Mouse (Mus musculus): ENCODE measurements around the gene Tbx19.

Gene Tbx19

GRCm38 (mm10) chr1:165160723-165161405 lies at the start of gene Tbx19:
TSS of gene Tbx19 (minus strand) at chr1:165160773.
- no peak for DNase-seq (ENCODE audit: low read depth)

- DNase-seq (ENCODE audit: low read depth): no peak
These were observed 45.0 kb upstream of the Tbx19 start for GRCm38 (mm10) chr1:165205591-165205990.

- DNase-seq (ENCODE audit: low read depth): peak; percentile 76
These were observed 43.0 kb upstream of the Tbx19 start for GRCm38 (mm10) chr1:165203488-165204035.

- no peak for DNase-seq (ENCODE audit: low read depth)
These were observed 41.0 kb upstream of the Tbx19 start for GRCm38 (mm10) chr1:165201445-165202012.

- DNase-seq (ENCODE audit: low read depth): peak; percentile 20
These were observed 40.2 kb upstream of the Tbx19 start for GRCm38 (mm10) chr1:165200748-165201147.

- no peak for DNase-seq (ENCODE audit: low read depth)
These were observed 39.1 kb upstream of the Tbx19 start for GRCm38 (mm10) chr1:165199639-165200038.

GRCm38 (mm10) chr1:165198951-165199350 lies 38.4 kb upstream of the Tbx19 start:
- peak; percentile 49 for DNase-seq (ENCODE audit: low read depth)

GRCm38 (mm10) chr1:165197875-165198274 lies 37.3 kb upstream of the Tbx19 start:
- DNase-seq (ENCODE audit: low read depth): no peak

- DNase-seq (ENCODE audit: low read depth): no peak
These were observed 34.9 kb upstream of the Tbx19 start for GRCm38 (mm10) chr1:165195396-165195960.

GRCm38 (mm10) chr1:165194662-165195013 lies 34.1 kb upstream of the Tbx19 start:
- no peak for DNase-seq (ENCODE audit: low read depth)

- DNase-seq (ENCODE audit: low read depth): peak; percentile 85
These were observed 33.5 kb upstream of the Tbx19 start, which contains the start of gene Sft2d2 for GRCm38 (mm10) chr1:165193880-165194661. TSS of gene Sft2d2 (minus strand) at chr1:165194438.

GRCm38 (mm10) chr1:165193426-165193825 lies 32.9 kb upstream of the Tbx19 start:
- no peak for DNase-seq (ENCODE audit: low read depth)

- no peak for DNase-seq (ENCODE audit: low read depth)
These were observed 32.2 kb upstream of the Tbx19 start for GRCm38 (mm10) chr1:165192714-165193264.

GRCm38 (mm10) chr1:165192102-165192501 lies 31.5 kb upstream of the Tbx19 start:
- DNase-seq (ENCODE audit: low read depth): no peak

GRCm38 (mm10) chr1:165191611-165192010 lies 31.0 kb upstream of the Tbx19 start:
- no peak for DNase-seq (ENCODE audit: low read depth)

GRCm38 (mm10) chr1:165190571-165191273 lies 30.1 kb upstream of the Tbx19 start:
- no peak for DNase-seq (ENCODE audit: low read depth)

GRCm38 (mm10) chr1:165190068-165190467 lies 29.5 kb upstream of the Tbx19 start:
- no peak for DNase-seq (ENCODE audit: low read depth)

GRCm38 (mm10) chr1:165188806-165189580 lies 28.4 kb upstream of the Tbx19 start:
- DNase-seq (ENCODE audit: low read depth): no peak

- no peak for DNase-seq (ENCODE audit: low read depth)
These were observed 26.8 kb upstream of the Tbx19 start for GRCm38 (mm10) chr1:165187357-165187756.

GRCm38 (mm10) chr1:165186491-165186890 lies 25.9 kb upstream of the Tbx19 start:
- DNase-seq (ENCODE audit: low read depth): no peak

GRCm38 (mm10) chr1:165185116-165185515 lies 24.5 kb upstream of the Tbx19 start:
- DNase-seq (ENCODE audit: low read depth): no peak
